Mouse (Mus musculus) lung, postnatal 0 days (tissue): Measurements from ENCODE around the gene Syndig1l. TPM values are rescaled to one million over a fixed set of nuclear protein-coding genes. Genes with fewer than 3 reads are reported as not detected.

Experiments
- ATAC-seq: fragments of 200-750 bp; cut with Nextera tagmentation; 2 replicates; pipeline ENCODE4 v1.8.0; 2017; ENCODE audit warnings: moderate library complexity
- DNase-seq: peaks from one replicate; pipeline ENCODE4 v3.0.0-alpha.2; 2016; ENCODE audit warnings: low spot score
- H3K27ac ChIP-seq: fragments of 300-500 bp; sonication (generic); 2 replicates; pipeline ENCODE4 v1.5.1; 2014; ENCODE audit warnings: antibody characterized with exemption, mild to moderate bottlenecking, low read length, mixed read lengths
- H3K27me3 ChIP-seq: fragments of 300-500 bp; sonication (generic); replicated peaks from 2 replicates; pipeline ENCODE4 v1.6.1; 2014; ENCODE audit warnings: low read length, mixed read lengths; ENCODE audit not compliant: insufficient read depth
- H3K36me3 ChIP-seq: fragments of 300-500 bp; sonication (generic); 2 replicates; pipeline ENCODE4 v1.6.1; 2014; ENCODE audit warnings: low read length, mixed read lengths; ENCODE audit not compliant: insufficient read depth
- H3K4me1 ChIP-seq: fragments of 300-500 bp; sonication (generic); 2 replicates; pipeline ENCODE4 v1.6.1; 2014; ENCODE audit warnings: antibody characterized with exemption, low read depth, low read length, mixed read lengths; ENCODE audit not compliant: insufficient read depth
- H3K4me2 ChIP-seq: fragments of 300-500 bp; sonication (generic); replicated peaks from 2 replicates; pipeline ENCODE4 v1.6.1; 2014; ENCODE audit warnings: low read depth, mild to moderate bottlenecking, low read length, moderate library complexity, mixed read lengths
- H3K4me3 ChIP-seq: fragments of 300-500 bp; sonication (generic); 2 replicates; pipeline ENCODE4 v1.5.1; 2014; ENCODE audit warnings: low read depth, low read length
- H3K9ac ChIP-seq: fragments of 300-500 bp; sonication (generic); replicated peaks from 2 replicates; pipeline ENCODE4 v1.6.1; 2014; ENCODE audit warnings: low read depth, mild to moderate bottlenecking
- H3K9me3 ChIP-seq: fragments of 300-500 bp; sonication (generic); 2 replicates; pipeline ENCODE4 v1.6.1; 2016; ENCODE audit warnings: low read length, mixed read lengths
- CTCF ChIP-seq: IDR thresholded peaks from 2 replicates; pipeline ENCODE4 v1.5.1; 2016; ENCODE audit warnings: antibody characterized with exemption, mild to moderate bottlenecking
- EP300 ChIP-seq: IDR thresholded peaks from 2 replicates; pipeline ENCODE4 v1.6.1; 2016; ENCODE audit warnings: antibody characterized with exemption, mild to moderate bottlenecking, control low read depth
- WGBS: fragments of 180-500 bp; shearing (Covaris S2); extraction: QIAGEN DNeasy Blood & Tissue Kit; methylation state at CpG from one replicate; pipeline ENCODE4 v1.1.7; 2014; 5-methylcytosine and 5-hydroxymethylcytosine counted together
- polyA plus RNA-seq: library from polyadenylated mRNA; unstranded; fragments of >200 nt; fragmentation: Nextera tagmentation; extraction: Ambion mirVana; gene quantifications from 2 replicates; pipeline ENCODE4 v1.2.1, GENCODE M21; 2015

The Syndig1l gene
- polyA plus RNA-seq, 1 experiment from 2014 or later: not detected

GRCm38 (mm10) chr12:84727434-84727833 lies 28.8 kb upstream of the Syndig1l start:
- Histone ChIP-seq H3K27ac (no peak overlapping the region), H3K9me3 (no peaks in the 10 kb centered on the region), H3K27me3 (no peaks in the 10 kb centered on the region), H3K9ac (no peak overlapping the region), H3K4me3 (no peak overlapping the region), H3K4me1 (no peaks in the 10 kb centered on the region), H3K4me2 (no peak overlapping the region), H3K36me3 (no peaks in the 10 kb centered on the region)
- DNase-seq (no peak), ATAC-seq (no peak)
- 33% methylated on average over 5 of the region's 5 CpGs for WGBS
- TF ChIP-seq CTCF (no peak), EP300 (no peak)

DNA sequence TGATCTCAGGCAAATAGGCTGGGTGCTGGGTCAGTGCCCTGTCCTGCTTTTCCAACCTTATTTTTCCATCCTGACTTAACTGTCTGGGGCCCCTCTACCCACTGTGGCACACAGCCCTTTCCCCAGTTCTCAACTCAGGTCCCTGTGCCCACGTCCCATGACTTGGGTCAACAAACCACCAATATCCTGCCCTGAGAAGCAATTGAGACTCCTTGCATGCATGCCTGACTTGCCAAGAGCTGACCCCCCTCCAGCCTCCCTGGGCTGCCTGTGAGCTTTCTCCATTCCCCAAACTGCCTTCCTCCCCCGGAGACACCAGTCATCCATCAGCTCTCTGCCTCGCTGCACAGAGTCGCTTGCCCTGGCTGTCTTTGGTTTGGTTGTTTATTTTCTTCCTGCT lies 28.4 kb upstream of the Syndig1l start:
- TF ChIP-seq EP300 (no peak), CTCF (no peak)
- Histone ChIP-seq H3K9me3 (no peaks in the 10 kb centered on the region), H3K27me3 (no peaks in the 10 kb centered on the region), H3K36me3 (no peaks in the 10 kb centered on the region), H3K4me3 (no peak overlapping the region), H3K4me2 (no peak overlapping the region), H3K27ac (no peak overlapping the region), H3K9ac (no peak overlapping the region), H3K4me1 (no peaks in the 10 kb centered on the region)
- no peak for DNase-seq
- ATAC-seq: no peak
- WGBS: 11% methylated on average over 4 of the region's 4 CpGs

GRCm38 (mm10) chr12:84726391-84726790 lies 27.8 kb upstream of the Syndig1l start:
- TF ChIP-seq CTCF (no peak), EP300 (no peak)
- WGBS: 73% methylated on average over 4 of the region's 4 CpGs

DNA sequence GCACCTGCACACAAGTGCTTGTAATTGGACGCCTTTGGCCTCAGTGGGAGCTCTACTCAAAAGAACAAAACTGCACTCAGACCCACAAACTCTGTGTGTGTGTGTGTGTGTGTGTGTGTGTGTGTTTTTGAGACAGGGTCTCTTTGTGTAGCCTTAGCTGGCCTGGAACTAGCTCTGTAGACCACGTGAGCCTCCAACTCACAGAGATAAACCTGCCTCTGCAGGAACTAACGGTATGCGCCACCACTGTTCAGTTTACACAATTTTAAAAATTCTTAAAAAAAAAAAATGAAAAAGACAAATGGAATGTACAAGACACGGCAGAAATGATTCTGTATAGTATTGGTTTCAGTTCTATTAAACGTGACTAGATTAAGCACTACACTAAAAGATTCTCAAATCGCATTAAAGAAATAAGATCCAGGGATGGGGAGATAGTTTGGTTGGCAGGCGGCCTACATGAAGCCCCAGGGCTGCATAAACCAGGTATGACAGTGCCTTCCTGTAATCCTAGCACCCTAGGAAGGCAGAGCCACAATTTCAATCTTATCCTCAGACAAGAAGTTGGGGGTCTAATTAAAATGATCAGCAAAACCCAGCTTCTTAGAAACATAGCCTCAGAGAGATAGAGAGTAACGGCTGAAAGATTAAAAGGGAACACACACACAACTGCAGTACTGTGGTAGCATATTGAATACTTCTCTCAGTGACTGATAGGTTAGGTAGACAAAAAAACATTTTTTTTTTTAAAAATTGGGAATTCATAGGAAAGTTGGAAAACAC lies 20.0 kb upstream of the Syndig1l start:
- no peaks in the 10 kb centered on the region for H3K4me1 ChIP-seq
- no peak overlapping the region for H3K27ac ChIP-seq
- WGBS: 79% methylated on average over 9 of the region's 9 CpGs
- ATAC-seq: no peak
- no peaks in the 10 kb centered on the region for H3K27me3 ChIP-seq
- no peak for TF ChIP-seq EP300
- no peak for TF ChIP-seq CTCF
- H3K4me2 ChIP-seq: no peak overlapping the region
- H3K36me3 ChIP-seq: no peaks in the 10 kb centered on the region
- no peak overlapping the region for H3K4me3 ChIP-seq
- no peak for DNase-seq
- H3K9ac ChIP-seq: no peak overlapping the region
- no peaks in the 10 kb centered on the region for H3K9me3 ChIP-seq

More at GRCm38 (mm10) chr12:84726391-84726790, 27.8 kb upstream of the Syndig1l start:
- Histone ChIP-seq H3K9ac (no peak overlapping the region), H3K27me3 (no peaks in the 10 kb centered on the region), H3K27ac (no peak overlapping the region), H3K36me3 (no peaks in the 10 kb centered on the region), H3K4me2 (no peak overlapping the region), H3K9me3 (no peaks in the 10 kb centered on the region), H3K4me1 (no peaks in the 10 kb centered on the region), H3K4me3 (no peak overlapping the region)
- ATAC-seq (no peak), DNase-seq (no peak)

DNA sequence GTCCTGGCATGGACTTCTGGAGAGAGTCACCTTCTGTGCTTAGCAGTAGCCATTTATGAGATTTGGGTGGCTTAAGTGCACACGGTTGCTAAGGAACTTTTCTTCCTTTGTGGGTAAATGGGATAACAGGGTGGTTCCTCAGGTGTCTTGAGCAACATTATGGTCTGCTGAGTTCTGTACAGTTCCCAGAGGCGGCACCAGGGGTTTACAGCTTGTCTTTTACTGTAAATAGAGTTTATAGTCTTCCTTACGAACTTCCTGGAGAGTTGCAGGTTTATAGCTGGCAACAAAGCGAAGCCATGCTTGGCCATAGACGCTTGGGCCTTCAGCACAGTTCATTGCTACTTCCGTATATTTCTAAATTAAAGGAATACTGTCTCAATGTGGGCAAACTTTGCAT lies 15.9 kb upstream of the Syndig1l start:
- H3K9me3 ChIP-seq: no peaks in the 10 kb centered on the region
- no peak overlapping the region for H3K4me3 ChIP-seq
- H3K4me1 ChIP-seq: no peaks in the 10 kb centered on the region
- H3K36me3 ChIP-seq: no peaks in the 10 kb centered on the region
- DNase-seq: no peak
- WGBS: 68% methylated on average over 6 of the region's 6 CpGs
- H3K9ac ChIP-seq: no peak overlapping the region
- H3K4me2 ChIP-seq: no peak overlapping the region
- TF ChIP-seq CTCF (no peak), EP300 (no peak)
- no peak for ATAC-seq
- H3K27me3 ChIP-seq: no peaks in the 10 kb centered on the region
- H3K27ac ChIP-seq: no peak overlapping the region

GRCm38 (mm10) chr12:84709842-84710439 lies 11.3 kb upstream of the Syndig1l start:
- Histone ChIP-seq H3K4me2 (no peak overlapping the region), H3K36me3 (no peaks in the 10 kb centered on the region), H3K9ac (no peak overlapping the region), H3K27me3 (no peaks in the 10 kb centered on the region), H3K27ac (no peak overlapping the region), H3K4me3 (no peak overlapping the region), H3K9me3 (no peaks in the 10 kb centered on the region), H3K4me1 (no peaks in the 10 kb centered on the region; the same call in 1 of the 2 replicates)
- DNase-seq: peak; percentile 50
- no peak for TF ChIP-seq CTCF
- no peak for TF ChIP-seq EP300
- no peak for ATAC-seq
- 13% methylated on average over 14 of the region's 14 CpGs for WGBS
